Mouse (Mus musculus) midbrain, embryonic 10.5 days (tissue): ENCODE measurements around the gene Taf9b. TPM values are rescaled to one million over a fixed set of nuclear protein-coding genes. Genes with fewer than 3 reads are reported as not detected.
"Not testable (repeated sequence)": the region's sequence is repeated elsewhere in the genome, so short reads cannot be mapped to it uniquely, and the experiment has no call there.

Source experiments
- DNase-seq: peaks from one replicate; pipeline ENCODE4 v3.0.0-alpha.2; 2017; ENCODE audit warnings: low spot score
- H3K27ac ChIP-seq: fragments of 300-500 bp; sonication (generic); replicated peaks from 2 replicates; pipeline ENCODE4 v1.5.1; 2016; ENCODE audit warnings: mild to moderate bottlenecking
- H3K27me3 ChIP-seq: fragments of 300-500 bp; sonication (generic); 2 replicates; pipeline ENCODE4 v1.6.1; 2016; ENCODE audit warnings: low read depth, mild to moderate bottlenecking; ENCODE audit not compliant: poor library complexity, severe bottlenecking
- H3K36me3 ChIP-seq: fragments of 300-500 bp; sonication (generic); 2 replicates; pipeline ENCODE4 v1.6.1; 2016; ENCODE audit warnings: mild to moderate bottlenecking, moderate library complexity
- H3K4me1 ChIP-seq: fragments of 300-500 bp; sonication (generic); 2 replicates; pipeline ENCODE4 v1.6.1; 2016
- H3K4me3 ChIP-seq: fragments of 300-500 bp; sonication (generic); 2 replicates; pipeline ENCODE4 v1.5.1; 2016; ENCODE audit warnings: mild to moderate bottlenecking, moderate library complexity
- H3K9me3 ChIP-seq: fragments of 300-500 bp; sonication (generic); replicated peaks from 2 replicates; pipeline ENCODE4 v1.6.1; 2016; ENCODE audit warnings: mild to moderate bottlenecking
- WGBS: fragments of 180-500 bp; shearing (Covaris S2); methylation state at CpG from one replicate; pipeline ENCODE4 v1.1.7; 2016; 5-methylcytosine and 5-hydroxymethylcytosine counted together
- polyA plus RNA-seq: library from polyadenylated mRNA; unstranded; fragments of >200 nt; fragmentation: Nextera tagmentation; extraction: Ambion mirVana; gene quantifications from 2 replicates; pipeline ENCODE4 v1.2.1, GENCODE M21; 2016

The Taf9b gene
- 11.3 and 13.3 TPM in 2 replicates for polyA plus RNA-seq

GRCm38 (mm10) chrX:106221058-106221457, at the start of gene Taf9b:
Taf9b (minus strand) TSS chrX:106221158.
- Histone ChIP-seq H3K36me3 (no peaks in the 10 kb centered on the region), H3K27ac (no peak within 1 kb of the TSS), H3K4me3 (peak within 1 kb of the TSS; percentile 67), H3K9me3 (peaks cover 22% of the 10 kb centered on the region), H3K27me3 (peaks cover 16% of the 10 kb centered on the region), H3K4me1 (no peaks in the 10 kb centered on the region)
- 91% methylated on average over 25 of the region's 25 CpGs for WGBS
- no peak for DNase-seq

GRCm38 (mm10) chrX:106255276-106255675, 34.3 kb upstream of the Taf9b start, which contains the start of gene Fnd3c2:
Fnd3c2 (minus strand) TSS chrX:106255376.
- Histone ChIP-seq H3K4me3 (no peak within 1 kb of the TSS), H3K9me3 (no peaks in the 10 kb centered on the region), H3K36me3 (no peaks in the 10 kb centered on the region), H3K4me1 (no peaks in the 10 kb centered on the region), H3K27ac (no peak within 1 kb of the TSS), H3K27me3 (peaks cover 24% of the 10 kb centered on the region)
- WGBS, result 93% methylated on average over 4 of the region's 4 CpGs
- no peak for DNase-seq

GRCm38 (mm10) chrX:106219171-106220032, 1.6 kb downstream of the Taf9b start:
- Histone ChIP-seq H3K4me1 (no peaks in the 10 kb centered on the region), H3K27me3 (peaks cover 16% of the 10 kb centered on the region), H3K36me3 (no peaks in the 10 kb centered on the region), H3K9me3 (peaks cover 22% of the 10 kb centered on the region), H3K27ac (peak overlapping the region; percentile 90), H3K4me3 (peak overlapping the region; percentile 67)
- 27% methylated on average over 60 of the region's 60 CpGs for WGBS
- DNase-seq, result peak; percentile 75

- Histone ChIP-seq H3K9me3 (no peaks in the 10 kb centered on the region), H3K4me3 (no peak overlapping the region), H3K27me3 (no peaks in the 10 kb centered on the region), H3K4me1 (no peaks in the 10 kb centered on the region), H3K27ac (no peak overlapping the region), H3K36me3 (peaks cover 21% of the 10 kb centered on the region)
- DNase-seq, result no peak
- 91% methylated on average over 2 of the region's 2 CpGs for WGBS
These were observed 11.9 kb downstream of the Taf9b start for GRCm38 (mm10) chrX:106209100-106209499.

GRCm38 (mm10) chrX:106198904-106199303, 22.1 kb downstream of the Taf9b start:
- 0 out of 2 replicates have a peak, but pooled peaks cover under 1% of the 10 kb centered on the region for H3K27me3 ChIP-seq
- no peaks in the 10 kb centered on the region for H3K9me3 ChIP-seq
- no peak for DNase-seq
- WGBS, result 91% methylated on average over 5 of the region's 5 CpGs
- no peak overlapping the region for H3K4me3 ChIP-seq
- no peaks in the 10 kb centered on the region for H3K4me1 ChIP-seq
- H3K36me3 ChIP-seq, result peaks cover 95% of the 10 kb centered on the region
- H3K27ac ChIP-seq, result no peak overlapping the region

GRCm38 (mm10) chrX:106197308-106197707, 23.6 kb downstream of the Taf9b start:
- Histone ChIP-seq H3K4me3 (no peak overlapping the region), H3K27me3 (0 out of 2 replicates have a peak, but pooled peaks cover 5% of the 10 kb centered on the region), H3K36me3 (peaks cover 98% of the 10 kb centered on the region), H3K27ac (no peak overlapping the region), H3K4me1 (no peaks in the 10 kb centered on the region), H3K9me3 (no peaks in the 10 kb centered on the region)
- DNase-seq, result no peak
- WGBS, result 69% methylated on average over 5 of the region's 5 CpGs

- WGBS, result 90% methylated on average over 6 of the region's 6 CpGs
- H3K27me3 ChIP-seq, H3K4me3 ChIP-seq, H3K27ac ChIP-seq, H3K9me3 ChIP-seq, DNase-seq: not testable (repeated sequence)
- H3K36me3 ChIP-seq, result peaks cover 89% of the 10 kb centered on the region
- H3K4me1 ChIP-seq, result peaks cover 13% of the 10 kb centered on the region
These were observed 26.6 kb downstream of the Taf9b start for GRCm38 (mm10) chrX:106194361-106194760.

GRCm38 (mm10) chrX:106190091-106190490, 30.9 kb downstream of the Taf9b start:
- Histone ChIP-seq H3K27ac (no peak overlapping the region), H3K36me3 (peaks cover 46% of the 10 kb centered on the region), H3K4me1 (peaks cover 34% of the 10 kb centered on the region), H3K9me3 (no peaks in the 10 kb centered on the region), H3K27me3 (peaks cover 33% of the 10 kb centered on the region), H3K4me3 (peak overlapping the region; percentile 64)
- no peak for DNase-seq
- 51% methylated on average over 4 of the region's 4 CpGs for WGBS

- Histone ChIP-seq H3K27me3 (peaks cover 35% of the 10 kb centered on the region), H3K9me3 (no peaks in the 10 kb centered on the region), H3K4me1 (peaks cover 39% of the 10 kb centered on the region), H3K4me3 (peak overlapping the region; percentile 64), H3K36me3 (peaks cover 39% of the 10 kb centered on the region), H3K27ac (peak overlapping the region; percentile 89; the same call in 1 of the 2 replicates)
- WGBS, result 59% methylated on average over 5 of the region's 5 CpGs
- no peak for DNase-seq
These were observed 31.6 kb downstream of the Taf9b start for GRCm38 (mm10) chrX:106189356-106189755.

GRCm38 (mm10) chrX:106187737-106188136, 33.2 kb downstream of the Taf9b start:
- H3K36me3 ChIP-seq, result peaks cover 22% of the 10 kb centered on the region
- WGBS, result 20% methylated on average over 12 of the region's 12 CpGs
- H3K27ac ChIP-seq, result peak overlapping the region; percentile 89
- H3K27me3 ChIP-seq, result peaks cover 34% of the 10 kb centered on the region
- peak overlapping the region; percentile 64 for H3K4me3 ChIP-seq
- peaks cover 47% of the 10 kb centered on the region for H3K4me1 ChIP-seq
- no peaks in the 10 kb centered on the region for H3K9me3 ChIP-seq
- DNase-seq, result no peak

GRCm38 (mm10) chrX:106186713-106187649, 34.0 kb downstream of the Taf9b start, which contains the start of gene Pgk1:
Pgk1 (plus strand) TSS chrX:106187100.
- peaks cover 15% of the 10 kb centered on the region for H3K36me3 ChIP-seq
- peak within 1 kb of the TSS; percentile 89 for H3K27ac ChIP-seq
- peak; percentile 93 for DNase-seq
- 14% methylated on average over 50 of the region's 55 CpGs for WGBS
- peaks cover 47% of the 10 kb centered on the region for H3K4me1 ChIP-seq
- H3K9me3 ChIP-seq, result no peaks in the 10 kb centered on the region
- peak within 1 kb of the TSS; percentile 64 for H3K4me3 ChIP-seq
- peaks cover 40% of the 10 kb centered on the region for H3K27me3 ChIP-seq

- Histone ChIP-seq H3K4me3 (peak overlapping the region; percentile 64), H3K4me1 (peaks cover 47% of the 10 kb centered on the region), H3K36me3 (peaks cover 6% of the 10 kb centered on the region), H3K9me3 (no peaks in the 10 kb centered on the region), H3K27me3 (peaks cover 47% of the 10 kb centered on the region), H3K27ac (peak overlapping the region; percentile 89)
- WGBS, result 15% methylated on average over 5 of the region's 5 CpGs
- DNase-seq, result peak; percentile 35
These were observed 35.3 kb downstream of the Taf9b start for GRCm38 (mm10) chrX:106185706-106186105.
